Mouse (Mus musculus) MEL (cell line): ENCODE data around the gene Rnf157.

Source experiments
- CTCF ChIP-seq, 3 experiments: IDR thresholded peaks in 2 of 3; conservative IDR thresholded peaks in 1 of 3; 2 replicates each; pipeline ENCODE4 v1.5.1; 2011 to 2012; ENCODE audit warnings: low read length in 3 of 3, low read depth in 2 of 3, mild to moderate bottlenecking in 2 of 3, improper control_type of control experiment in 1 of 3, inconsistent platforms in 1 of 3, mixed read lengths in 1 of 3, moderate library complexity in 1 of 3; ENCODE audit not compliant: control insufficient read depth in 1 of 3, insufficient read depth in 1 of 3, poor library complexity in 1 of 3, severe bottlenecking in 1 of 3
- GATA1 ChIP-seq: IDR thresholded peaks from 2 replicates; pipeline ENCODE4 v1.6.1; 2011; ENCODE audit warnings: low read depth, low read length, improper control_type of control experiment
- POLR2A ChIP-seq, 2 experiments: IDR thresholded peaks; 2 replicates each; pipeline ENCODE4 v1.6.1; 2011 to 2012; ENCODE audit warnings: low read length in 2 of 2, mild to moderate bottlenecking in 2 of 2, control low read depth in 1 of 2, improper control_type of control experiment in 1 of 2, low read depth in 1 of 2, moderate library complexity in 1 of 2; ENCODE audit not compliant: control insufficient read depth in 1 of 2, insufficient read depth in 1 of 2, poor library complexity in 1 of 2
- POLR2AphosphoS5 ChIP-seq: IDR thresholded peaks from 2 replicates; pipeline ENCODE4 v1.6.1; 2012; ENCODE audit warnings: low read depth, borderline replicate concordance, mild to moderate bottlenecking, inconsistent platforms, low read length, moderate library complexity, mixed read lengths
- SIN3A ChIP-seq: IDR thresholded peaks from 2 replicates; pipeline ENCODE4 v1.6.1; 2012; ENCODE audit warnings: low read length, improper control_type of control experiment, inconsistent platforms
- SMC3 ChIP-seq: IDR thresholded peaks from 2 replicates; pipeline ENCODE4 v1.6.1; 2011; ENCODE audit warnings: low read depth, low read length, improper control_type of control experiment
- USF1 ChIP-seq: IDR thresholded peaks from 2 replicates; pipeline ENCODE4 v1.6.1; 2014; ENCODE audit warnings: low read depth, mild to moderate bottlenecking, inconsistent platforms, low read length, improper control_type of control experiment, moderate library complexity

- no peak for TF ChIP-seq CTCF (IDR thresholded peaks at IDR 0.05 in 2 of 3, conservative IDR thresholded peaks at IDR 0.05 in 1 of 3; ENCODE audit: control insufficient read depth in 1 of 3, insufficient read depth in 1 of 3, low read depth in 2 of 3, low read length in 3 of 3, poor library complexity in 1 of 3, severe bottlenecking in 1 of 3)
- no peak for TF ChIP-seq GATA1
- no peak for TF ChIP-seq SMC3
- TF ChIP-seq SIN3A, result no peak
- no peak for TF ChIP-seq USF1
- TF ChIP-seq POLR2A (IDR thresholded peaks at IDR 0.05; ENCODE audit: control insufficient read depth in 1 of 2, insufficient read depth in 1 of 2, low read depth in 1 of 2, low read length in 2 of 2, poor library complexity in 1 of 2), result no peak
- no peak for TF ChIP-seq POLR2AphosphoS5
Observed at GRCm38 (mm10) chr11:116292401-116292800, 120.4 kb downstream of the Rnf157 start.
